Mouse (Mus musculus) left cerebral cortex, postnatal 10 days (tissue): ENCODE measurements at regions not wholly inside any gene's neighbourhood (a gene's known extent, or its start where the extent isn't known, plus 50 kb on each side); places are given as distances from the start of the nearest gene placed in this dataset.

Experiments used
- DNase-seq, 2 experiments: peaks; one replicate each; pipeline ENCODE4 v3.0.0; 2021 to 2022; ENCODE audit warnings: low spot score in 2 of 2, mixed read lengths in 1 of 2; ENCODE audit errors: extremely low spot score in 1 of 2
- intact Hi-C: fragments of 180-260 bp; cut with DNase I; formaldehyde crosslinking; loops from one replicate; pipeline ENCODE4 v1.15.1; 2025

- no peak for DNase-seq
- intact Hi-C loops, result no loop called here
Measured at GRCm38 (mm10) chr2:168345384-168345783, 63.8 kb upstream of the Kcng1 start.

- DNase-seq, result no peak
- intact Hi-C loops, result no loop called here
Measured at GRCm38 (mm10) chr2:168343705-168344104, 62.2 kb upstream of the Kcng1 start.

GRCm38 (mm10) chr2:168338819-168339218 lies 57.3 kb upstream of the Kcng1 start:
- intact Hi-C loops, result no loop called here
- no peak for DNase-seq

GRCm38 (mm10) chr2:168338382-168338781 lies 56.8 kb upstream of the Kcng1 start:
- intact Hi-C loops, result no loop called here

GRCm38 (mm10) chr2:168337611-168338010 lies 56.1 kb upstream of the Kcng1 start:
- intact Hi-C loops, result no loop called here
- no peak for DNase-seq

More at GRCm38 (mm10) chr2:168338382-168338781, 56.8 kb upstream of the Kcng1 start:
- peak in 1 of 2 experiments; percentile 74 for DNase-seq

GRCm38 (mm10) chr2:168335739-168336385 lies 54.3 kb upstream of the Kcng1 start:
- intact Hi-C loops, result no loop called here

GRCm38 (mm10) chr2:168334241-168334588 lies 52.7 kb upstream of the Kcng1 start:
- no peak for DNase-seq
- intact Hi-C loops, result loop anchor here (5.0 kb wide), 1 partner anchor 108 kb away; no protein-coding TSS in a partner anchor

More at GRCm38 (mm10) chr2:168335739-168336385, 54.3 kb upstream of the Kcng1 start:
- DNase-seq, result no peak

- no peak for DNase-seq
- intact Hi-C loops, result loop anchor here (5.0 kb wide), 1 partner anchor 109 kb away; no protein-coding TSS in a partner anchor
Measured at GRCm38 (mm10) chr2:168333552-168334240, 52.2 kb upstream of the Kcng1 start.

GRCm38 (mm10) chr2:168332972-168333371 lies 51.4 kb upstream of the Kcng1 start:
- no peak for DNase-seq
- intact Hi-C loops, result loop anchor here (5.0 kb wide), 1 partner anchor 109 kb away; no protein-coding TSS in a partner anchor
